Mouse (Mus musculus) midbrain, postnatal 0 days (tissue): ENCODE data around the gene Neurl1a. TPM values are rescaled to one million over a fixed set of nuclear protein-coding genes. Genes with fewer than 3 reads are reported as not detected.

Source experiments
- ATAC-seq: fragments of 200-750 bp; cut with Nextera tagmentation; 2 replicates; pipeline ENCODE4 v1.8.0; 2017; ENCODE audit warnings: moderate number of reproducible peaks, mild to moderate bottlenecking, moderate TSS enrichment, moderate library complexity; ENCODE audit not compliant: low FRiP score
- DNase-seq: peaks from one replicate; pipeline ENCODE4 v3.0.0-alpha.2; 2015; ENCODE audit warnings: low spot score
- H3K27ac ChIP-seq: fragments of 300-500 bp; sonication (generic); 2 replicates; pipeline ENCODE4 v1.5.1; 2014; ENCODE audit warnings: low read depth, mild to moderate bottlenecking, low read length, mixed read lengths
- H3K27me3 ChIP-seq: fragments of 300-500 bp; sonication (generic); 2 replicates; pipeline ENCODE4 v1.6.1; 2014; ENCODE audit warnings: low read length, control low read depth, mixed read lengths; ENCODE audit not compliant: insufficient read depth
- H3K36me3 ChIP-seq: fragments of 300-500 bp; sonication (generic); 2 replicates; pipeline ENCODE4 v1.6.1; 2014; ENCODE audit warnings: low read length, control low read depth, mixed read lengths; ENCODE audit not compliant: insufficient read depth
- H3K4me1 ChIP-seq: fragments of 300-500 bp; sonication (generic); 2 replicates; pipeline ENCODE4 v1.6.1; 2014; ENCODE audit warnings: mild to moderate bottlenecking, control low read depth, antibody characterized with exemption, low read length, mixed read lengths; ENCODE audit not compliant: insufficient read depth
- H3K4me2 ChIP-seq: fragments of 300-500 bp; sonication (generic); 2 replicates; pipeline ENCODE4 v1.6.1; 2014; ENCODE audit warnings: low read depth, mild to moderate bottlenecking, low read length, mixed read lengths; ENCODE audit not compliant: poor library complexity, severe bottlenecking
- H3K4me3 ChIP-seq: fragments of 300-500 bp; sonication (generic); 2 replicates; pipeline ENCODE4 v1.5.1; 2014; ENCODE audit warnings: low read depth, mild to moderate bottlenecking, low read length, moderate library complexity
- H3K9ac ChIP-seq: fragments of 300-500 bp; sonication (generic); replicated peaks from 2 replicates; pipeline ENCODE4 v1.6.1; 2014; ENCODE audit warnings: mild to moderate bottlenecking, low read length, moderate library complexity, mixed read lengths; ENCODE audit not compliant: poor library complexity, severe bottlenecking
- H3K9me3 ChIP-seq: fragments of 300-500 bp; sonication (generic); 2 replicates; pipeline ENCODE4 v1.6.1; 2016; ENCODE audit warnings: low read length, control low read depth
- CTCF ChIP-seq: IDR thresholded peaks from 2 replicates; pipeline ENCODE4 v1.5.1; 2016; ENCODE audit warnings: antibody characterized with exemption, mild to moderate bottlenecking
- WGBS: fragments of 180-500 bp; shearing (Covaris S2); extraction: QIAGEN DNeasy Blood & Tissue Kit; methylation state at CpG from one replicate; pipeline ENCODE4 v1.1.7; 2014; 5-methylcytosine and 5-hydroxymethylcytosine counted together
- polyA plus RNA-seq: library from polyadenylated mRNA; unstranded; fragments of >200 nt; fragmentation: Nextera tagmentation; extraction: Ambion mirVana; gene quantifications from 2 replicates; pipeline ENCODE4 v1.2.1, GENCODE M21; 2015
- total RNA-seq: library from RNA; depleted of rRNA; stranded (reverse); fragments of >200 nt; gene quantifications from 2 replicates; pipeline ENCODE4 v1.2.3, GENCODE M21; 2014

Gene Neurl1a
- total and polyA plus RNA-seq, 2 experiments from 2014 or later: 16.2 to 82.4 TPM

DNA sequence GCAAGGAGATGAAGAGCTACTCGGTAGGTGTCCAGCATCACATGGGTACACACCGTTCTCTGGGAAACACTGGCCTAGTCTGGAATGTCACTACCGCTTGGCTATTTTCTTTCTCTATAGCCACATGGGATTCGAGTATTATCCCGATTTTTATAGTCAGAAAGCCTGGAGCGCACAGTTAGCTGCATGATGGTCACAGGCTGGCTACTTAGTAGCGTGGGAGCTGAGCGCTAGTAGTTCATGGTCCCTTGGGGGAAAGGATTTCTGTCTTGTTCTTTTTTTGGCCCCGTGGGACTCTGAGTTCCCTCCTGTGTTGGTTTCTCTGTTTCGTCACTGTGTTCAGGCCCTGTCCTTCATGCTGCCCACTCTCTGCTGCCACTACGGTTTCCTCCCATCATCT lies 119.5 kb downstream of the Neurl1a start:
- ATAC-seq: no peak
- no peak for TF ChIP-seq CTCF
- Histone ChIP-seq H3K4me1 (peaks cover 11% of the 10 kb centered on the region; the same call in 1 of the 2 replicates), H3K27ac (no peak overlapping the region), H3K4me2 (no peak overlapping the region), H3K9ac (no peak overlapping the region), H3K4me3 (no peak overlapping the region), H3K9me3 (no peaks in the 10 kb centered on the region), H3K27me3 (no peaks in the 10 kb centered on the region), H3K36me3 (no peaks in the 10 kb centered on the region)
- 54% methylated on average over 11 of the region's 11 CpGs for WGBS
- no peak for DNase-seq

DNA sequence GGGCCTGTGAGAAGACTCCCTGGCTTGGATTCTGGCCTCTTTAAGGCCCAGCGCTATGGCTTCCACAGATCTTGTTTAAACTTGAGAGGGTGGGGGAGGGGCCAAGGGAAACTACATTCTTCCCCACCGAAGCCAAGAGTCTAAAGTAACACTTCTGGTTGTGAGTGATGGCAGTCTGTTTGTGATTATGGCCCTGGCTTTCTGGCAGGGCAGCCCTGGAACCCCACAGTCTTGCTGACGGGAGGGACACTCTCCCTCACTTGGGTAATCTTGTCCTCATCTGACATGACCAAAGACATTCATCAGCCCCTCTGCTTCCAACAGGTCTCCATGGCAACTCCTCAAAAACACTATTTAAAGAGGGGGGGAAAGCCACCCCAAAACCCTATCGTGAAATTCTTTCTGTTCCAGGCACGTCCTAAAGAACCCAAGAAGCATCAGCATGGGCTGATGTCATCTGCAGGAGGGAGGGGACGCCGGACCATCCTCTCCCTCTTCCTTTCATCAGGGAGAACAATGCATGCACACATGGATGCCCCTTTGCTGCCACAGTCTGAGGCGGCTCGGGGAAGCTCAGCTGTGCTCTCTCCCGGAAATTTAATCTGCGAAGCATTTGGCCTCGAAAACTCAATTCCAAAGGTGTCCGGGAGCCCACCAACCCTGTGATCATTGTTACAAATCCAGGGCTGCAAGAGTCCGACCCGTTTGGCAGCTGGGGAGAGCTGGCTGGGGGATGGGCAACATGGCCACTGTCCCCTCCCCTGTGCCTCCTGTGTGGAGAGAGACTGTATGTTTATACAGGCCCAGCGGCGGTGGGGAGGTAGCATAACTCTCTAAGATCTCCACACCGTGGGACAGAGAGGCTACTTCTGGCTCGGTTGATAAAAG lies 122.9 kb downstream of the Neurl1a start:
- WGBS: 10% methylated on average over 19 of the region's 19 CpGs
- ATAC-seq: peak; percentile 65
- H3K4me3 ChIP-seq: no peak overlapping the region
- TF ChIP-seq CTCF: no peak
- 0 out of 2 replicates have a peak overlapping the region, but pooled peaks have one; percentile 24 for H3K9ac ChIP-seq
- no peaks in the 10 kb centered on the region for H3K36me3 ChIP-seq
- no peak overlapping the region for H3K4me2 ChIP-seq
- H3K9me3 ChIP-seq: no peaks in the 10 kb centered on the region
- no peaks in the 10 kb centered on the region for H3K27me3 ChIP-seq
- DNase-seq: peak; percentile 42
- peaks cover 11% of the 10 kb centered on the region; the same call in 1 of the 2 replicates for H3K4me1 ChIP-seq
- peak overlapping the region; percentile 51; the same call in 1 of the 2 replicates for H3K27ac ChIP-seq

DNA sequence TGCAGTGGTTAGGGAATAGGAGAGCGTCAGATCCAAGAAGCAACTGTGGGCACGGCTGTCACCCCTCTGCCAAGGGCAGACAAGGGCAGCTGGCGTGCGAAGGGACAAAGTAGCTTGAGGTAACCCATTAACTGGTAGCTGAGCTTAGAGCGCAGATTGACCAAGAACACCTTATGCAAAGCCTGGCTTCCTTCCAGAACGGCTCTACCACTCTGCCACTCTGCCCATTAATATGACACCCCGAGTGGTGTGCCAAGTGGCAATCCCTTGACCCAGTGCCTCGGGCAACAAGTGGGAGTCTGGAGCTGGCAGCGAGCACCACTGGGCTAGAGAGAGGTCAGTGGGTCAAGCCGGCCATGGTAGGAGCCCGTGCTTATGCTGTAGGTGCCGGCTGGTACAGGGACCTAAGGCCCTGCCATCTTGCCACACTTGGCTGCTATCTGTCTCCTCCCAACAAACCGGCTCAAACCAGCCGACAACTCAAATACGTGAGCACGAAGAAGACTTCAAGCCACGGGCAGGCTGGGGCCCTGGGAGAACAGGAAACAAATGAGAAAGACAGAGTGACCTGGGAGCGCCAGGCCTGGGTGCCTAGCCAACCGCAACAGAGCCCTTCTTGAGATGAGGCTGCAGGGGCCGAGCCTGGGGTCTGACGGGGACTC lies 123.7 kb downstream of the Neurl1a start:
- no peak for ATAC-seq
- no peak overlapping the region for H3K4me2 ChIP-seq
- H3K4me3 ChIP-seq: no peak overlapping the region
- 0 out of 2 replicates have a peak overlapping the region, but pooled peaks have one; percentile 51 for H3K27ac ChIP-seq
- DNase-seq: peak; percentile 49
- no peaks in the 10 kb centered on the region for H3K9me3 ChIP-seq
- H3K4me1 ChIP-seq: peaks cover 11% of the 10 kb centered on the region; the same call in 1 of the 2 replicates
- H3K9ac ChIP-seq: no peak overlapping the region
- no peak for TF ChIP-seq CTCF
- no peaks in the 10 kb centered on the region for H3K36me3 ChIP-seq
- 55% methylated on average over 21 of the region's 21 CpGs for WGBS
- no peaks in the 10 kb centered on the region for H3K27me3 ChIP-seq

DNA sequence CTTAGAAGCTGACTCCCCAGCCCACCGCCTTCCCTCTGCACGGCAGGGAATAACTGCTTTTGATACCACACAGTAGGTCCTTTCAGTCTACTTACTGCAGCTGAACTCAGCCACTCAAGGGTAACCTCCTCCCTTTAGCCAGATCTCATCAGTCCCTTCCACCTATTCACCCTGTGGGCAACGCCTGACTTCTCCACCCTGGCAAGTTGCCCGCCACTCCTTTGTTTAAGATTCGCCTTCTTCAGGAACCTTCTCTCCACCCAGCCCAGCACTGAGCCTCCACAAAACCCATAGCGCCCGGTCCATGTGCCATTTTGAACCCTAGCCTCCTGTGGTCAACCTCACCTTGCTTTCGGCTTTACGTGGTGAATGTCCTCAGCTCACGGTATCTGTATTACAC lies 124.5 kb downstream of the Neurl1a start:
- H3K4me1 ChIP-seq: peaks cover 11% of the 10 kb centered on the region; the same call in 1 of the 2 replicates
- DNase-seq (no peak), ATAC-seq (no peak)
- no peak overlapping the region for H3K27ac ChIP-seq
- H3K36me3 ChIP-seq: no peaks in the 10 kb centered on the region
- H3K4me2 ChIP-seq: no peak overlapping the region
- H3K9me3 ChIP-seq: no peaks in the 10 kb centered on the region
- no peak for TF ChIP-seq CTCF
- H3K9ac ChIP-seq: no peak overlapping the region
- H3K27me3 ChIP-seq: no peaks in the 10 kb centered on the region
- WGBS: 81% methylated on average over 10 of the region's 10 CpGs
- H3K4me3 ChIP-seq: no peak overlapping the region

DNA sequence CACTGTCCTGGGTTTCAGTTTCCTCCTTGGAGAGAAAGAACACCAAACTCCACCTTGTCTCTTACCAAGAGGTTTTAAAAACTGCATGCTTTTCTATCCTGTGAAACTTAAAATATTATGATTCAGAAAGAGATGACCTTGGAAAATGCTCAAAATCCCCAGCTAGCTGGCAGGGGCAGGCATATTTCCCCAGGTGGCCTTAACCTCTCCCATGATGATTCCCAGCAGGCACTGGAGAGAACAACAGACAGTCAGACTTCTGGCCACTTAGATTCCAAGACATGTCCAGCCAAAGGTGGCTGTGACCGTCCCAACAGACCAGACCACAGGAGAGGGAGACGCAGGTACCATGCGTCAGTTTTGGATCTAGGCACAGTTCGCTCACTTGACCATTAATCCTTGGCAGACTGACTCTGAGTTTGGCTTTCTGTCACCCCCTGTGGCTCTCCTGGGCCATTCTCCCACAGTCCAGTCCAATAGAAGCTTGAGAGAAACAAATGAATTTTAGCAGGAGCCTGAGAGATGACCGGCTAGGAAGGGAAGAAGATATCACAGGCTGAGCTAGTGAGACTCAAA lies 125.6 kb downstream of the Neurl1a start:
- Histone ChIP-seq H3K27me3 (no peaks in the 10 kb centered on the region), H3K9me3 (no peaks in the 10 kb centered on the region), H3K9ac (no peak overlapping the region), H3K4me1 (peaks cover 11% of the 10 kb centered on the region; the same call in 1 of the 2 replicates), H3K36me3 (no peaks in the 10 kb centered on the region), H3K4me2 (no peak overlapping the region), H3K27ac (no peak overlapping the region), H3K4me3 (no peak overlapping the region)
- DNase-seq: no peak
- WGBS: 77% methylated on average over 5 of the region's 5 CpGs
- TF ChIP-seq CTCF: no peak
- no peak for ATAC-seq
